Mouse (Mus musculus): ENCODE data around the gene Tmem269. TPM values are rescaled to one million over a fixed set of nuclear protein-coding genes. Genes with fewer than 3 reads are reported as not detected.

The Tmem269 gene
- polyA plus RNA-seq, 1 experiment from 2014 or later: not detected

GRCm38 (mm10) chr4:119232410-119233255, 14.6 kb upstream of the Tmem269 start, which contains the start of the genes AU022252 and P3h1:
Gene AU022252, minus strand, starts transcription at chr4:119232712.
Gene P3h1, plus strand, starts transcription at chr4:119232915.
- peak; percentile 97 for ATAC-seq (ENCODE audit: low FRiP score)
- peak within 1 kb of the TSS; percentile 86 for H3K4me3 ChIP-seq (replicated peaks)
- H3K9ac ChIP-seq: peak within 1 kb of the TSS; percentile 82
- H3K27me3 ChIP-seq: peaks cover 5% of the 10 kb centered on the region
- peak within 1 kb of the TSS; percentile 61; the same call in 1 of the 2 replicates for H3K27ac ChIP-seq
- H3K4me1 ChIP-seq: peaks cover 20% of the 10 kb centered on the region
- H3K4me2 ChIP-seq: peak within 1 kb of the TSS; percentile 95
- H3K36me3 ChIP-seq (replicated peaks): peaks cover 20% of the 10 kb centered on the region
- no peaks in the 10 kb centered on the region for H3K9me3 ChIP-seq
- WGBS: under 1% methylated on average over 71 of the region's 71 CpGs

- peaks cover 45% of the 10 kb centered on the region for H3K36me3 ChIP-seq (replicated peaks)
These were observed 8.7 kb upstream of the Tmem269 start for GRCm38 (mm10) chr4:119226751-119227150.

GRCm38 (mm10) chr4:119225719-119226118, 7.7 kb upstream of the Tmem269 start:
- H3K9me3 ChIP-seq: no peaks in the 10 kb centered on the region
- H3K4me2 ChIP-seq: no peak overlapping the region
- no peak overlapping the region for H3K9ac ChIP-seq
- no peaks in the 10 kb centered on the region for H3K4me1 ChIP-seq
- 93% methylated on average over 9 of the region's 9 CpGs for WGBS
- no peak for ATAC-seq (ENCODE audit: low FRiP score)
- H3K27ac ChIP-seq: no peak overlapping the region
- H3K36me3 ChIP-seq (replicated peaks): peaks cover 45% of the 10 kb centered on the region
- H3K4me3 ChIP-seq (replicated peaks): no peak overlapping the region
- no peaks in the 10 kb centered on the region for H3K27me3 ChIP-seq

More at GRCm38 (mm10) chr4:119226751-119227150, 8.7 kb upstream of the Tmem269 start:
- 92% methylated on average over 11 of the region's 11 CpGs for WGBS
- Histone ChIP-seq H3K27ac (no peak overlapping the region), H3K9ac (no peak overlapping the region), H3K4me1 (peaks cover 5% of the 10 kb centered on the region), H3K4me2 (no peak overlapping the region), H3K27me3 (no peaks in the 10 kb centered on the region), H3K9me3 (no peaks in the 10 kb centered on the region), H3K4me3 (replicated peaks) (no peak overlapping the region)
- ATAC-seq (ENCODE audit: low FRiP score): no peak

GRCm38 (mm10) chr4:119224534-119224933, 6.5 kb upstream of the Tmem269 start:
- WGBS: 93% methylated on average over 3 of the region's 3 CpGs
- H3K36me3 ChIP-seq (replicated peaks): peaks cover 45% of the 10 kb centered on the region
- ATAC-seq (ENCODE audit: low FRiP score): no peak

DNA sequence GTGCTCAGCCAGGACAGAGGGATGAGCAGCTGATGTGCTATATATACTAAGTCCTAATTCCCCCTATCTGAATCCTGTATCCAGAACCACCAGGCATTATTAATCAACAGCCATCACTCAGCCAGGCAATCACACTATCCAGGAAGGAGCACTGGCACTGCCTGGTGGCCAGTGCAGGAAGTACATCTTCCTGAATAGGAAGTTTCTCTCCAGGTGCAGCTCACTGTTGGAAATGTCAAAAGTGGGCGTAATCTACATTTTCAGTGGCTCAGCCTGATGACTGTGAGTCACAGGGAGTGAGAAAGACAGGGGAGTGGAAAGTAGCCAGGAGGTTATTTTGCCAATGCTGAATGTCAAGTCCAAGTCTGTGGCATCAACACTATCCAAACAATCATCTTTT, 5.7 kb upstream of the Tmem269 start:
- H3K4me1 ChIP-seq: no peaks in the 10 kb centered on the region
- H3K4me2 ChIP-seq: no peak overlapping the region
- ATAC-seq (ENCODE audit: low FRiP score): no peak
- no peak overlapping the region for H3K9ac ChIP-seq
- no peak overlapping the region for H3K4me3 ChIP-seq (replicated peaks)
- peaks cover 44% of the 10 kb centered on the region for H3K36me3 ChIP-seq (replicated peaks)
- 88% methylated on average over 1 of the region's 1 CpGs for WGBS
- no peak overlapping the region for H3K27ac ChIP-seq
- H3K27me3 ChIP-seq: no peaks in the 10 kb centered on the region
- no peaks in the 10 kb centered on the region for H3K9me3 ChIP-seq

More at GRCm38 (mm10) chr4:119224534-119224933, 6.5 kb upstream of the Tmem269 start:
- Histone ChIP-seq H3K4me1 (no peaks in the 10 kb centered on the region), H3K27me3 (no peaks in the 10 kb centered on the region), H3K9ac (no peak overlapping the region), H3K4me2 (no peak overlapping the region), H3K4me3 (replicated peaks) (no peak overlapping the region), H3K9me3 (no peaks in the 10 kb centered on the region), H3K27ac (no peak overlapping the region)

GRCm38 (mm10) chr4:119216667-119217066, 1.4 kb downstream of the Tmem269 start:
- no peaks in the 10 kb centered on the region for H3K9me3 ChIP-seq
- H3K4me2 ChIP-seq: no peak overlapping the region
- H3K36me3 ChIP-seq (replicated peaks): no peaks in the 10 kb centered on the region
- ATAC-seq (ENCODE audit: low FRiP score): no peak
- no peak overlapping the region for H3K4me3 ChIP-seq (replicated peaks)
- peaks cover 5% of the 10 kb centered on the region for H3K4me1 ChIP-seq
- H3K27ac ChIP-seq: no peak overlapping the region
- H3K27me3 ChIP-seq: no peaks in the 10 kb centered on the region
- WGBS: 85% methylated on average over 8 of the region's 8 CpGs
- H3K9ac ChIP-seq: no peak overlapping the region

DNA sequence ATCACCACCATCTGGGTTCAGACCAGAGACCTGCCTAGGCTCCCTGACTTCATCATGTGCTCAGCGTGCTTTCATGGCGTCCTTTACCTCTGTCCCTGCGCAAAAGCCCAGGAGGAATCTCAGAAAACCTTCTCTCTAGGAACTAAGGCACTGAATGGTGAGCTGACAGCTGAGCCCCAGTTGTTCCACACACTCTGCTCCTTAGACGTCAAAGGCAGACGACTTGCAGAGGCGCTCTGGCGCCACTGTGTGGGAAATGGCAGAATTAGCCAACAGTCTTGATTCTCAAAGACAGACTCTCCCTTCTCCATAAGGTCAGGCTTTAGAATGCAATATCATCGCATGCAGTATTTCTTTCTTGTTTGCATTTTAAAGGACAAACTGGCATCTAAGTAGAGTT, 13.3 kb downstream of the Tmem269 start:
- Histone ChIP-seq H3K4me3 (replicated peaks) (no peak overlapping the region), H3K27me3 (no peaks in the 10 kb centered on the region), H3K4me2 (no peak overlapping the region), H3K9me3 (no peaks in the 10 kb centered on the region), H3K9ac (no peak overlapping the region), H3K4me1 (no peaks in the 10 kb centered on the region), H3K36me3 (replicated peaks) (peaks cover 11% of the 10 kb centered on the region), H3K27ac (no peak overlapping the region)
- 19% methylated on average over 8 of the region's 8 CpGs for WGBS
- peak; percentile 54; the same call in 1 of the 2 replicates for ATAC-seq (ENCODE audit: low FRiP score)

DNA sequence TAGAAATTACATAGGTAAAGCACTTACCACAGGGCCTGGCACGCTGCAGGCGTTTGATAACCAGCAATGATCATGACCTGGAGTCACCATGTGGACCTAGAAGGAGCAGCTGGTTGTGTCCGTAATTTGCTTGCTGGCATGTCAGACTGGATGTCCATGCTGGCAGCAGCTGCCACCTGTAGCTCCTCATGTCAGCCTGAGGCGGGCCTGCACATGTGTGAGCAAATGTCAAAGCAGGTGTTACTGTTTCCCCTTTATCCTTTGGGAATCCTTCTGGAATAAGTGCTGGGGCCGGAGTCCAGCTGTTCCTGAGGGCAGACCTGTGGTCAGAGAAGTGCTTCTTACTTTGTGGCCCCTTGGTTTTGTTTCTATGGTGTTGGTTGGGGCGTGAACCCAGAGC, 19.9 kb downstream of the Tmem269 start:
- Histone ChIP-seq H3K27me3 (no peaks in the 10 kb centered on the region), H3K4me2 (no peak overlapping the region), H3K4me1 (peaks cover 24% of the 10 kb centered on the region), H3K9me3 (no peaks in the 10 kb centered on the region), H3K9ac (no peak overlapping the region), H3K4me3 (replicated peaks) (no peak overlapping the region), H3K36me3 (replicated peaks) (peaks cover 11% of the 10 kb centered on the region), H3K27ac (no peak overlapping the region)
- WGBS: 94% methylated on average over 6 of the region's 6 CpGs
- no peak for ATAC-seq (ENCODE audit: low FRiP score)

GRCm38 (mm10) chr4:119195582-119196320, 22.3 kb downstream of the Tmem269 start:
- Histone ChIP-seq H3K36me3 (replicated peaks) (peaks cover 4% of the 10 kb centered on the region), H3K9me3 (no peaks in the 10 kb centered on the region), H3K27ac (peak overlapping the region; percentile 69), H3K4me2 (peak overlapping the region; percentile 69), H3K9ac (peak overlapping the region; percentile 80), H3K27me3 (no peaks in the 10 kb centered on the region), H3K4me3 (replicated peaks) (peak overlapping the region; percentile 81), H3K4me1 (peaks cover 24% of the 10 kb centered on the region)
- peak; percentile 1; the same call in 1 of the 2 replicates for ATAC-seq (ENCODE audit: low FRiP score)
- 7% methylated on average over 17 of the region's 18 CpGs for WGBS

DNA sequence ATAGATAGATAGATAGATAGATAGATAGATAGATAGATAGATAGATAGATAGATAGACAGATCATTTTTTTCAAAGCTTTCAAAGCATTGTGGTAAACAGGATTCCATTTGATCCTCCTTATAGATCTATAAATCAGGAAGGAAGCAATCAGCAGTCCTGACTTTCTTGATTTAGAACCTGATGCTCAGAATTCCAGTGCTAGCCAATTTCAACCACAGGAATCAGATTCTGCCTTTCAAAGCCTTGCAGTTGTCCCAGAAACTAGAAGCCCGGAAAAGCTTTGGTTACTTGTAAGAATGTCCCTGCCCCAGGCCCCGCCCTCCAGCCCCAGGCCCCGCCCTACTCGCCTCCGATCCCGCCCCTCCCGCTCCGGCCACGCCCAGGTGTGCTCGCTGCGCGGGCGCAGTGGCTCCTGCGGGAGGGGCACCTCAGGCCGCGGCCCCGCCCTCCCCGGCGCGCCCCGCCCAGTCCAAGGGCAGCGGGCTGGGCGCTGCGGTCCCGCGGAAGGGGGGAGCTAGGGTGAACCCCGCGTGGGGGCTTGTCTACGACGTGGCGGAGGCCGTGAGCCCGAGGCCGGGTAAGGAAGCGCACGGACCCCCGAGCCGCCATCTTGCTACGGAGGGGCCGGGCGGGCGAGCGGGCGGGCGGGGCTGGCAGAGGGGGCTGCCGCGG, 23.0 kb downstream of the Tmem269 start, which contains the start of gene Svbp:
TSS of gene Svbp (plus strand) at position 398 of the 673 bp plus-strand sequence.
- peak; percentile 96 for ATAC-seq (ENCODE audit: low FRiP score)
- H3K9ac ChIP-seq: peak within 1 kb of the TSS; percentile 80
- no peaks in the 10 kb centered on the region for H3K27me3 ChIP-seq
- under 1% methylated on average over 46 of the region's 47 CpGs for whole genome bisulfite sequencing
- H3K9me3 ChIP-seq: no peaks in the 10 kb centered on the region
- peak within 1 kb of the TSS; percentile 69 for H3K4me2 ChIP-seq
- H3K36me3 ChIP-seq (replicated peaks): no peaks in the 10 kb centered on the region
- H3K4me1 ChIP-seq: peaks cover 24% of the 10 kb centered on the region
- peak within 1 kb of the TSS; percentile 81 for H3K4me3 ChIP-seq (replicated peaks)
- H3K27ac ChIP-seq: peak within 1 kb of the TSS; percentile 69

- Histone ChIP-seq H3K4me3 (replicated peaks) (no peak overlapping the region), H3K27me3 (no peaks in the 10 kb centered on the region), H3K36me3 (replicated peaks) (no peaks in the 10 kb centered on the region), H3K9me3 (no peaks in the 10 kb centered on the region), H3K27ac (no peak overlapping the region), H3K4me1 (peaks cover 18% of the 10 kb centered on the region), H3K4me2 (no peak overlapping the region), H3K9ac (no peak overlapping the region)
- WGBS: 90% methylated on average over 4 of the region's 4 CpGs
- ATAC-seq (ENCODE audit: low FRiP score): no peak
These were observed 25.3 kb downstream of the Tmem269 start for GRCm38 (mm10) chr4:119192757-119193156.

DNA sequence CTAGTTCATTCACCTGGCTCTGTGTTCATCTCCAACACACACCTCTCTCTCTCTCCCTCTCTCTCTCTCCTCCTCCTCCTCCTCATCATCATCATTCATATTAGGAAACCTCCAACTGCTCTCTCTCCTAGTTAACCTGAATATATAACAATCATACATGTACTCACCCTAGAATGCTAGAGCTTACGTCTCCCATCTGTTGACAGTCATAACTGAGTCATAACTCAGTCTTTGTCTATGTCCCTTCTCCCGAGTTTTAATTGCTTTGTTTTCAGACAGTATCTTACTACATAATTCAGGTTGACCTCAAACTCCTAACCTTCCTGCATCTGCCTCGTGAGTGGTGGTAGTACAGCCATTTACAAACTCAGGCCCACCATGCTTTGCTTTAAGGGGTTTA, 26.7 kb downstream of the Tmem269 start:
- 76% methylated on average over 3 of the region's 3 CpGs for WGBS
- no peak overlapping the region for H3K27ac ChIP-seq
- no peak overlapping the region for H3K4me2 ChIP-seq
- ATAC-seq (ENCODE audit: low FRiP score): no peak
- H3K4me3 ChIP-seq (replicated peaks): no peak overlapping the region
- no peaks in the 10 kb centered on the region for H3K9me3 ChIP-seq
- H3K27me3 ChIP-seq: no peaks in the 10 kb centered on the region
- peaks cover 5% of the 10 kb centered on the region for H3K4me1 ChIP-seq
- H3K36me3 ChIP-seq (replicated peaks): no peaks in the 10 kb centered on the region
- no peak overlapping the region for H3K9ac ChIP-seq
